Mouse (Mus musculus) hindbrain, embryonic 14.5 days (tissue): ENCODE results near the gene Jph2. TPM values are rescaled to one million over a fixed set of nuclear protein-coding genes. Genes with fewer than 3 reads are reported as not detected.

Source experiments
- ATAC-seq: fragments of 200-750 bp; cut with Nextera tagmentation; 2 replicates; pipeline ENCODE4 v1.8.0; 2017; ENCODE audit warnings: moderate number of reproducible peaks, mild to moderate bottlenecking, moderate TSS enrichment, moderate library complexity; ENCODE audit not compliant: low FRiP score
- DNase-seq: peaks from one replicate; pipeline ENCODE4 v3.0.0-alpha.2; 2015; ENCODE audit warnings: low spot score
- H3K27ac ChIP-seq: fragments of 300-500 bp; sonication (generic); 2 replicates; pipeline ENCODE4 v1.5.1; 2014; ENCODE audit warnings: mild to moderate bottlenecking, moderate library complexity
- H3K27me3 ChIP-seq: fragments of 300-500 bp; sonication (generic); 2 replicates; pipeline ENCODE4 v1.6.1; 2014; ENCODE audit warnings: mild to moderate bottlenecking, low read length, mixed read lengths; ENCODE audit not compliant: control insufficient read depth, insufficient read depth
- H3K36me3 ChIP-seq: fragments of 300-500 bp; sonication (generic); replicated peaks from 2 replicates; pipeline ENCODE4 v1.6.1; 2014; ENCODE audit not compliant: control insufficient read depth, insufficient read depth
- H3K4me1 ChIP-seq: fragments of 300-500 bp; sonication (generic); replicated peaks from 2 replicates; pipeline ENCODE4 v1.6.1; 2014; ENCODE audit warnings: antibody characterized with exemption, low read length, mixed read lengths; ENCODE audit not compliant: control insufficient read depth, insufficient read depth
- H3K4me2 ChIP-seq: fragments of 300-500 bp; sonication (generic); replicated peaks from 2 replicates; pipeline ENCODE4 v1.6.1; 2014; ENCODE audit warnings: mild to moderate bottlenecking, moderate library complexity
- H3K4me3 ChIP-seq: fragments of 300-500 bp; sonication (generic); replicated peaks from 2 replicates; pipeline ENCODE4 v1.5.1; 2014; ENCODE audit warnings: mild to moderate bottlenecking, low read length
- H3K9ac ChIP-seq: fragments of 300-500 bp; sonication (generic); 2 replicates; pipeline ENCODE4 v1.6.1; 2014
- H3K9me3 ChIP-seq: fragments of 300-500 bp; sonication (generic); 2 replicates; pipeline ENCODE4 v1.6.1; 2016; ENCODE audit warnings: low read length; ENCODE audit not compliant: control insufficient read depth
- WGBS: fragments of 180-500 bp; shearing (Covaris S2); extraction: QIAGEN DNeasy Blood & Tissue Kit; methylation state at CpG from one replicate; pipeline ENCODE4 v1.1.7; 2014; 5-methylcytosine and 5-hydroxymethylcytosine counted together
- polyA plus RNA-seq: library from polyadenylated mRNA; unstranded; fragments of >200 nt; fragmentation: Nextera tagmentation; extraction: Ambion mirVana; gene quantifications from 2 replicates; pipeline ENCODE4 v1.2.1, GENCODE M21; 2014

Gene Jph2
- polyA plus RNA-seq, 1 experiment from 2014 or later = 0.27 TPM

GRCm38 (mm10) chr2:163309376-163309775, 88.4 kb downstream of the Jph2 start:
- Histone ChIP-seq H3K4me2 (no peak overlapping the region), H3K36me3 (no peaks in the 10 kb centered on the region), H3K4me3 (no peak overlapping the region), H3K4me1 (0 out of 2 replicates have a peak, but pooled peaks cover 5% of the 10 kb centered on the region), H3K9me3 (no peaks in the 10 kb centered on the region), H3K9ac (no peak overlapping the region), H3K27ac (no peak overlapping the region), H3K27me3 (peaks cover 2% of the 10 kb centered on the region; the same call in 1 of the 2 replicates)
- ATAC-seq = no peak
- 60% methylated on average over 17 of the region's 17 CpGs for WGBS
- DNase-seq = no peak

GRCm38 (mm10) chr2:163303037-163303436, 94.8 kb downstream of the Jph2 start:
- H3K9ac ChIP-seq = no peak overlapping the region
- no peak for ATAC-seq
- 43% methylated on average over 9 of the region's 9 CpGs for WGBS
- peaks cover 29% of the 10 kb centered on the region for H3K4me1 ChIP-seq
- DNase-seq = no peak
- no peak overlapping the region for H3K27ac ChIP-seq
- H3K36me3 ChIP-seq = no peaks in the 10 kb centered on the region
- peaks cover 39% of the 10 kb centered on the region for H3K27me3 ChIP-seq
- H3K9me3 ChIP-seq = no peaks in the 10 kb centered on the region
- H3K4me2 ChIP-seq = no peak overlapping the region
- no peak overlapping the region for H3K4me3 ChIP-seq

GRCm38 (mm10) chr2:163301641-163302040, 96.2 kb downstream of the Jph2 start:
- peaks cover 40% of the 10 kb centered on the region for H3K27me3 ChIP-seq
- H3K9ac ChIP-seq = no peak overlapping the region
- no peaks in the 10 kb centered on the region for H3K36me3 ChIP-seq
- peak overlapping the region; percentile 66; the same call in 1 of the 2 replicates for H3K27ac ChIP-seq
- no peak overlapping the region for H3K4me3 ChIP-seq
- WGBS = 55% methylated on average over 5 of the region's 5 CpGs
- no peak overlapping the region for H3K4me2 ChIP-seq
- no peak for ATAC-seq
- DNase-seq = no peak
- H3K4me1 ChIP-seq = peaks cover 42% of the 10 kb centered on the region
- H3K9me3 ChIP-seq = no peaks in the 10 kb centered on the region

- peak overlapping the region; percentile 66 for H3K27ac ChIP-seq
- no peaks in the 10 kb centered on the region for H3K9me3 ChIP-seq
- H3K27me3 ChIP-seq = peaks cover 52% of the 10 kb centered on the region
- 23% methylated on average over 14 of the region's 14 CpGs for WGBS
- ATAC-seq = peak; percentile 63
- H3K9ac ChIP-seq = no peak overlapping the region
- H3K4me3 ChIP-seq = no peak overlapping the region
- DNase-seq = peak; percentile 70
- H3K4me2 ChIP-seq = no peak overlapping the region
- H3K4me1 ChIP-seq = peaks cover 47% of the 10 kb centered on the region
- H3K36me3 ChIP-seq = no peaks in the 10 kb centered on the region
Measured at GRCm38 (mm10) chr2:163300069-163301060, 97.4 kb downstream of the Jph2 start.

GRCm38 (mm10) chr2:163296999-163297630, 100.7 kb downstream of the Jph2 start:
- H3K9me3 ChIP-seq = no peaks in the 10 kb centered on the region
- DNase-seq (peak; percentile 51), ATAC-seq (peak; percentile 60)
- H3K4me1 ChIP-seq = peaks cover 47% of the 10 kb centered on the region
- no peak overlapping the region for H3K9ac ChIP-seq
- peaks cover 47% of the 10 kb centered on the region for H3K27me3 ChIP-seq
- H3K4me2 ChIP-seq = 0 out of 2 replicates have a peak overlapping the region, but pooled peaks have one; percentile 9
- 14% methylated on average over 11 of the region's 11 CpGs for WGBS
- peak overlapping the region; percentile 64; the same call in 1 of the 2 replicates for H3K27ac ChIP-seq
- no peak overlapping the region for H3K4me3 ChIP-seq
- no peaks in the 10 kb centered on the region for H3K36me3 ChIP-seq

GRCm38 (mm10) chr2:163288881-163289379, 108.9 kb downstream of the Jph2 start:
- H3K27me3 ChIP-seq = peaks cover 63% of the 10 kb centered on the region
- peak; percentile 51; the same call in 1 of the 2 replicates for ATAC-seq
- peak; percentile 65 for DNase-seq
- no peaks in the 10 kb centered on the region for H3K36me3 ChIP-seq
- no peak overlapping the region for H3K4me3 ChIP-seq
- peak overlapping the region; percentile 22; the same call in 1 of the 2 replicates for H3K9ac ChIP-seq
- 13% methylated on average over 21 of the region's 21 CpGs for WGBS
- peaks cover 21% of the 10 kb centered on the region for H3K4me1 ChIP-seq
- H3K27ac ChIP-seq = peak overlapping the region; percentile 60; the same call in 1 of the 2 replicates
- peak overlapping the region; percentile 34 for H3K4me2 ChIP-seq
- no peaks in the 10 kb centered on the region for H3K9me3 ChIP-seq

Other genes starting within 250 kb of the Jph2 start
- gene Tox2, start 194.9 kb downstream of the Jph2 start, polyA plus RNA-seq = 28.7 and 31.4 TPM in 2 replicates
- 74.8 and 78.9 TPM in 2 replicates for gene Oser1, start 26.7 kb upstream of the Jph2 start, polyA plus RNA-seq
- 121 and 137 TPM in 2 replicates for gene Gdap1l1, start 40.5 kb upstream of the Jph2 start, polyA plus RNA-seq
- gene Fitm2, start 74.6 kb upstream of the Jph2 start, polyA plus RNA-seq = 16.3 and 18.7 TPM in 2 replicates
- 0.26 and 0.29 TPM in 2 replicates for gene R3hdml, start 94.3 kb upstream of the Jph2 start, polyA plus RNA-seq
- not detected in 2 replicates for gene Hnf4a, start 108.8 kb upstream of the Jph2 start, polyA plus RNA-seq
- gene Ttpal, start 204.3 kb upstream of the Jph2 start, polyA plus RNA-seq = 51.6 and 53.5 TPM in 2 replicates
- gene Serinc3, start 247.1 kb upstream of the Jph2 start, polyA plus RNA-seq = 42.1 and 45.1 TPM in 2 replicates